Mouse (Mus musculus): ENCODE measurements around the gene Myocd. TPM values are rescaled to one million over a fixed set of nuclear protein-coding genes. Genes with fewer than 3 reads are reported as not detected.

The Myocd gene
- polyA plus RNA-seq, 1 experiment from 2014 or later: 0.11 TPM

DNA sequence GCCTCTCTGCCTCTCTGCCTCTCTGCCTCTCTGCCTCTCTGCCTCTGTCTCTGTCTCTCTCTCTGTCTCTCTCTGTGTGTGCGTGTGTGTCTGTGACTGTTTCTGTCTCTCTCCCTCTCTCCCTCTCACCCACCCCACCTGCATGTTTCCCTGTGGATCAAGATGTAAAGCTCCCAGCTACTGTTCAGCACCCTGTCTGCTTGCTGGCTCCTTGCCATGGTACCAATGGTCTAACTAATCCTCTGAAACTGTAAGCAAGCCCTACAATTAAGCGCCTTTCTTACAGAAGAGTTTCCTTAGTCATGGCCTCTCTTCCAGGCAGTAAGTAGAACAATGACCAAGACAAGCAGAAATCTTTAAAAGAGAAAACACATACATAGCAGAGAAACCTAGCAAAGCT, 32.9 kb downstream of the Myocd start:
- H3K27ac ChIP-seq (replicated peaks; ENCODE audit: low read depth, low read length): no peak overlapping the region
- no peaks in the 10 kb centered on the region for H3K27me3 ChIP-seq (ENCODE audit: control insufficient read depth, insufficient read depth, low read length)
- H3K9ac ChIP-seq (replicated peaks; ENCODE audit: low read length): no peak overlapping the region
- H3K4me2 ChIP-seq (ENCODE audit: low read length): no peak overlapping the region
- H3K36me3 ChIP-seq (ENCODE audit: control insufficient read depth, insufficient read depth, low read length): no peaks in the 10 kb centered on the region
- no peaks in the 10 kb centered on the region for H3K9me3 ChIP-seq (ENCODE audit: control insufficient read depth, low read length)
- H3K4me1 ChIP-seq (ENCODE audit: control insufficient read depth, insufficient read depth, low read length): 0 out of 2 replicates have a peak, but pooled peaks cover 4% of the 10 kb centered on the region
- WGBS: 62% methylated on average over 2 of the region's 2 CpGs
- DNase-seq: peak; percentile 31
- H3K4me3 ChIP-seq (replicated peaks; ENCODE audit: low read depth, low read length): no peak overlapping the region
- ATAC-seq (ENCODE audit: low FRiP score, low TSS enrichment): no peak

DNA sequence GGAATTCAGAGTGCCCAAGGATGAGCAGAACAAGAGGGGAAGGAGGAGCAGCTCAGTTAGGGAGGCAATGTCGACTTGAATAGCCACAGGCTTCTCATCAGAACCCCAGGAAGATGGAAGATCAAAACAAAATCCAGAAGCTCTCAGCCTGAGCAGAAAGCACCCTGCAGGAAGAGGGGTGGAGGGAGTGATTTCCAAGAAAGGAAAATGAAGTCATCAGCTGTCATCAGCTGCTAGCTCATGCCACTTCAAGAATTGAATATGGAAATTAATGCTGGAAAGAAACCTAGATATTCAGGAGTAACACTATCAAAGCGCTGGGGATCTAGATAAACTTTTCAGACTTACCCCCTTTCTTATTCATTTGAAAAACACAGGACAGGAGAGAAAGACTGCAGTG, 34.4 kb downstream of the Myocd start:
- Histone ChIP-seq H3K9ac (replicated peaks; ENCODE audit: low read length) (no peak overlapping the region), H3K27ac (replicated peaks; ENCODE audit: low read depth, low read length) (no peak overlapping the region), H3K4me3 (replicated peaks; ENCODE audit: low read depth, low read length) (no peak overlapping the region), H3K27me3 (ENCODE audit: control insufficient read depth, insufficient read depth, low read length) (no peaks in the 10 kb centered on the region), H3K36me3 (ENCODE audit: control insufficient read depth, insufficient read depth, low read length) (no peaks in the 10 kb centered on the region), H3K4me2 (ENCODE audit: low read length) (no peak overlapping the region), H3K9me3 (ENCODE audit: control insufficient read depth, low read length) (no peaks in the 10 kb centered on the region), H3K4me1 (ENCODE audit: control insufficient read depth, insufficient read depth, low read length) (0 out of 2 replicates have a peak, but pooled peaks cover 4% of the 10 kb centered on the region)
- WGBS: 15% methylated on average over 2 of the region's 2 CpGs
- ATAC-seq (ENCODE audit: low FRiP score, low TSS enrichment) (no peak), DNase-seq (peak; percentile 55)

DNA sequence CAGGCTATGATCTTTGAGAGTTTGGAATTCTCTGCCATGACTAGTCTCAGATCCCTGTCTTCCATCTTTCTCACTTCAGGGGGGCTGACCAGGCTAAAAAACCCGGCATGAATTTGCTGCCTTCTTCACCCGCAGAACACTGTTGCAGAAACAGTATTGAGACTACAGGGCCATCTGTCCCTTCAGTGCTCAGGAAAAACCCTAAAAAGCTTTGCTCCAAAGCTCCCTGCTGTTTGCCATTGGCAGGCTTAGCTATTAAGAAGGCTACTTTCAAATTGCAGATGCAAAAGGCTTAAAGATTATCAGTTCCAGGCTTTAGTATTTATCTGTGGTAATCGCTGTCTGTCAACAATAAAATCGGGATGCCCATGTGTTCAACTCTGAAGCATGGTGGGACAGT, 38.0 kb downstream of the Myocd start:
- ATAC-seq (ENCODE audit: low FRiP score, low TSS enrichment): no peak
- Histone ChIP-seq H3K9ac (replicated peaks; ENCODE audit: low read length) (no peak overlapping the region), H3K4me1 (ENCODE audit: control insufficient read depth, insufficient read depth, low read length) (0 out of 2 replicates have a peak, but pooled peaks cover 4% of the 10 kb centered on the region), H3K27ac (replicated peaks; ENCODE audit: low read depth, low read length) (no peak overlapping the region), H3K4me2 (ENCODE audit: low read length) (no peak overlapping the region), H3K9me3 (ENCODE audit: control insufficient read depth, low read length) (no peaks in the 10 kb centered on the region), H3K27me3 (ENCODE audit: control insufficient read depth, insufficient read depth, low read length) (no peaks in the 10 kb centered on the region), H3K4me3 (replicated peaks; ENCODE audit: low read depth, low read length) (no peak overlapping the region), H3K36me3 (ENCODE audit: control insufficient read depth, insufficient read depth, low read length) (no peaks in the 10 kb centered on the region)
- 56% methylated on average over 4 of the region's 4 CpGs for WGBS
- DNase-seq: no peak

DNA sequence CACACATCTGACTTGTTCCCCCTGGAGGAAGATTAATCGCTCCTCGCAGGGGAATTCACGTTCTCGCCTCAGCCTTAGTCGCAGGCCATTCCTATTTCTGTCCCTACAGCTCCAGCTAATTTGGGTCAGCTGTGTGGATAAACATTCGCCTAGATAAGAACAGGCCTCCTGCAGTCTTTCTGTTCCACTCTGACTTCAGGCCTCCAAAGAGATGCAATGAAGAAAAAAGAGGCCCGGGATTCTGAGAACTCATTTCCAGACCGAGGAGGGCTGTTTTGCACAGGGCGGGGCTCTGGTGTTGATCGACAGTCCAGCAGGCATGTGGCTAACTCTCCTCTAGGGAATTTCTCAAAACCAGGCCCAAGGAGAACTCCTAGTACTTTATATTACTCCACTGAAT, 43.0 kb downstream of the Myocd start:
- WGBS: 53% methylated on average over 10 of the region's 10 CpGs
- no peaks in the 10 kb centered on the region for H3K4me1 ChIP-seq (ENCODE audit: control insufficient read depth, insufficient read depth, low read length)
- no peak overlapping the region for H3K4me2 ChIP-seq (ENCODE audit: low read length)
- H3K4me3 ChIP-seq (replicated peaks; ENCODE audit: low read depth, low read length): no peak overlapping the region
- ATAC-seq (ENCODE audit: low FRiP score, low TSS enrichment): no peak
- no peak overlapping the region for H3K27ac ChIP-seq (replicated peaks; ENCODE audit: low read depth, low read length)
- no peaks in the 10 kb centered on the region for H3K36me3 ChIP-seq (ENCODE audit: control insufficient read depth, insufficient read depth, low read length)
- H3K27me3 ChIP-seq (ENCODE audit: control insufficient read depth, insufficient read depth, low read length): no peaks in the 10 kb centered on the region
- no peak overlapping the region for H3K9ac ChIP-seq (replicated peaks; ENCODE audit: low read length)
- no peaks in the 10 kb centered on the region for H3K9me3 ChIP-seq (ENCODE audit: control insufficient read depth, low read length)
- DNase-seq: peak; percentile 28

DNA sequence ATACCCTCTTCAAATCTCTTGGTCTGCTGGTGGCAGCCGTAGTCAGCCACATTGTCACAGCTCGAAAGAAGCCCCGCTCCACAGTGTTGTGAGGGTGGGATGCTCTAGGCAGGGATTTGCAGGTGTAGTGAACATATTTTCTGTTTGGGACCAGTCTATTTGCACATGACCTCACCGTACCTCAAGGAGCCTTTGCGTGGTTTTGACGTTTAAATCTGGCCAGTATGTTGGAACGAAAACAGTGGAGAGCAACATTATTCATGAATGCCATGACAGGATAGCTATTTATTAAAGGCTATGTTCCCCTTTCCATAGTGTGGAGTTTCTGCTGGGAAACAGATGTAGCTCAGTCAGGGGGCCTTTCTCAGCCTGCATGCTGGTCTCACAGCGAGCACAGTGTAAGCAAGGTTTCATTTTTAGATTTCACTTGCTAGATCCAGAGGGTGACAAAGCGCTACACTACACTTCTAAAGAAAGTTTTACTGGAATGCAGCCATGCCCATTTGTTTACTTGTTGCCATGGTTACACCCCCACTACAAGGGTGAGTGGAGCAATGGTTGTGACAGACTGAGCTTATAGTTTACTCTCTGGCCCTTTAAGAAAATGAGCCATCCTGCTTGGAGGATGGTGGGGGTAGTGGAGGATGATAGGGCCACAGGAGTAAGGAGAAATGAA, 54.7 kb downstream of the Myocd start:
- Histone ChIP-seq H3K4me1 (ENCODE audit: control insufficient read depth, insufficient read depth, low read length) (no peaks in the 10 kb centered on the region), H3K9ac (replicated peaks; ENCODE audit: low read length) (no peak overlapping the region)
- WGBS: 62% methylated on average over 9 of the region's 9 CpGs

DNA sequence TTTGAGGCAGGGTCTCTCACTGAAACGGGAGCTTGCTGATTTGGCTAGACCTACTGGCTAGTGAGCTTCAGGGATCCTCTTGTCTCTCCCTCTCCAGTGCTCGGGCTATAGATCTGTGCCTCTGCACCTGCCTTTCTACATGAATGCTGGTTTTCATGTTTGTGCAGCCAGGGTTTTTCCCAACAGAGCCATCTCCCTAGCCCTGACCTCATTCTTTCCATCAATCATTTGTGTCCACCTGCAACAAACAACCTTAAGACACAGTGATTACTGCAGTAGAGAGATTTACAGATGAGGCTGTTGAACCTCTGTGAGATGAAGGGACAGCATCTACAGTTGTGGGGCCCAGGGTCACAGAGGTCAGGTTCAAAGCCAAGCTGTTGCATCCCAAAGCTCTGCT, 56.0 kb downstream of the Myocd start:
- DNase-seq (no peak), ATAC-seq (ENCODE audit: low FRiP score, low TSS enrichment) (no peak)
- Histone ChIP-seq H3K4me3 (replicated peaks; ENCODE audit: low read depth, low read length) (no peak overlapping the region), H3K9ac (replicated peaks; ENCODE audit: low read length) (no peak overlapping the region), H3K4me2 (ENCODE audit: low read length) (no peak overlapping the region), H3K27me3 (ENCODE audit: control insufficient read depth, insufficient read depth, low read length) (no peaks in the 10 kb centered on the region), H3K9me3 (ENCODE audit: control insufficient read depth, low read length) (no peaks in the 10 kb centered on the region), H3K36me3 (ENCODE audit: control insufficient read depth, insufficient read depth, low read length) (no peaks in the 10 kb centered on the region), H3K27ac (replicated peaks; ENCODE audit: low read depth, low read length) (no peak overlapping the region), H3K4me1 (ENCODE audit: control insufficient read depth, insufficient read depth, low read length) (no peaks in the 10 kb centered on the region)
- WGBS: 90% methylated on average over 2 of the region's 2 CpGs

More for the DNA sequence above, 54.7 kb downstream of the Myocd start:
- ATAC-seq (ENCODE audit: low FRiP score, low TSS enrichment) (no peak), DNase-seq (peak; percentile 63)
- Histone ChIP-seq H3K27ac (replicated peaks; ENCODE audit: low read depth, low read length) (no peak overlapping the region), H3K4me3 (replicated peaks; ENCODE audit: low read depth, low read length) (no peak overlapping the region), H3K36me3 (ENCODE audit: control insufficient read depth, insufficient read depth, low read length) (no peaks in the 10 kb centered on the region), H3K9me3 (ENCODE audit: control insufficient read depth, low read length) (no peaks in the 10 kb centered on the region), H3K27me3 (ENCODE audit: control insufficient read depth, insufficient read depth, low read length) (no peaks in the 10 kb centered on the region), H3K4me2 (ENCODE audit: low read length) (no peak overlapping the region)

DNA sequence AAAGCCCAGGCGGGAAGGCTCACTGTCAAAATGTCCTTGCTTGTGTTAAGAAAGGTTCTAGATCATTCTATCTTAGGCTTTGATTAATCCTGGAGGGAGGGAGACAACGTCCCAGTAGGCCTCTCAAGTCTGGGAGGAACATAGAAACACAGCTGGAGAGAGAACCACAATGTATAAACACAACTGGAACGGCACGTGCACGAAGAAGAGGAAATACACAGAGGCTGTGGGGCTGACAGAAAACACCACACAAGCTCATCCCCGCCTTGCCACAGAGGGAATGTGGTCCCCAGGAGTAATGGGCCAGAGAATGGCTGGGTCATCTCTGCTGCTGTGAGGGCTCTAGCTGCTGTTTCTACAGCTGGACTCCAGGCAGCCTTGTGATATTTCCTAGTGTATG, 58.1 kb downstream of the Myocd start:
- Histone ChIP-seq H3K36me3 (ENCODE audit: control insufficient read depth, insufficient read depth, low read length) (no peaks in the 10 kb centered on the region), H3K4me1 (ENCODE audit: control insufficient read depth, insufficient read depth, low read length) (no peaks in the 10 kb centered on the region), H3K9me3 (ENCODE audit: control insufficient read depth, low read length) (no peaks in the 10 kb centered on the region), H3K27ac (replicated peaks; ENCODE audit: low read depth, low read length) (no peak overlapping the region), H3K4me2 (ENCODE audit: low read length) (no peak overlapping the region), H3K9ac (replicated peaks; ENCODE audit: low read length) (no peak overlapping the region), H3K27me3 (ENCODE audit: control insufficient read depth, insufficient read depth, low read length) (no peaks in the 10 kb centered on the region), H3K4me3 (replicated peaks; ENCODE audit: low read depth, low read length) (no peak overlapping the region)
- WGBS: 84% methylated on average over 6 of the region's 6 CpGs
- ATAC-seq (ENCODE audit: low FRiP score, low TSS enrichment) (no peak), DNase-seq (no peak)

DNA sequence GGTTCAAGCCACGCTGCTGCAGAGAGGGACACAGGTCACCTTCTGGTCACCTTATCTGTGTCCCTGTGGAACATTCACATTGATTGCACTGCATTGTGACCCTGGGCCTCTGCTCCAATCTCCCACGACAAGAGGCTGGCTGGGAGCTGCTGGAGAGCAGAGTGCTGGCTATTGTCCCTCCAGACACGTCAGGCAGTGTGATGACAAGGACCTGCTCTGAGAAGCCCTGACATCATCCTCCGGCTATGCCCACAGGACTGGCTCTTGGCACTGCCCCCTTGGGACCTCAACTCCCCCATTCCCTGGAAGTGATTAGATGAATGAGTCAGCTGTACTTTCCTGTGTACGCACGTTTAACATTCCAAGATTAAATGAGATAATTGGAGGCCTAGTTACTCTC, 60.3 kb downstream of the Myocd start:
- Histone ChIP-seq H3K36me3 (ENCODE audit: control insufficient read depth, insufficient read depth, low read length) (no peaks in the 10 kb centered on the region), H3K4me1 (ENCODE audit: control insufficient read depth, insufficient read depth, low read length) (no peaks in the 10 kb centered on the region), H3K4me2 (ENCODE audit: low read length) (no peak overlapping the region), H3K27ac (replicated peaks; ENCODE audit: low read depth, low read length) (no peak overlapping the region), H3K9me3 (ENCODE audit: control insufficient read depth, low read length) (no peaks in the 10 kb centered on the region), H3K27me3 (ENCODE audit: control insufficient read depth, insufficient read depth, low read length) (no peaks in the 10 kb centered on the region), H3K4me3 (replicated peaks; ENCODE audit: low read depth, low read length) (no peak overlapping the region), H3K9ac (replicated peaks; ENCODE audit: low read length) (no peak overlapping the region)
- ATAC-seq (ENCODE audit: low FRiP score, low TSS enrichment): no peak
- 59% methylated on average over 6 of the region's 6 CpGs for WGBS
- DNase-seq: no peak

DNA sequence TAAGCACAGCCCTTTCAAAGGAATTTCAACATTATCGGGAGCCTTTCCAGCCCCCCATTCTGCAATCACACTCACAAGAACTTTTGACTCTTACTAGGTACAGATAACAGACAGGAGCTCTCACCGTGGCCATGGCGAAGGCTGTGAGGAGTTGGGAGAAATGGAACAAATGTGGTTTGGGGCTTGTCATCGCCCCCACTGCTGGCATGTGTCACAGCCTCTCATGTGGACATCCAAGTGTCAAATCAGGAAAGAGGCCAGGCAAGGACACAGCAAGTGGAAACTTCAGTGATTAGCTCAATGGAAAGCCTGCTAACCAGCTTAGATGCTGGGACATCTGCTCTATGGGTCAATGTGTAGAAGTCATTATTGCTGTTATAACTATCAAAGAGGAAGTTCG, 64.5 kb downstream of the Myocd start:
- no peak overlapping the region for H3K9ac ChIP-seq (replicated peaks; ENCODE audit: low read length)
- H3K36me3 ChIP-seq (ENCODE audit: control insufficient read depth, insufficient read depth, low read length): no peaks in the 10 kb centered on the region
- ATAC-seq (ENCODE audit: low FRiP score, low TSS enrichment) (no peak), DNase-seq (no peak)
- no peak overlapping the region for H3K4me3 ChIP-seq (replicated peaks; ENCODE audit: low read depth, low read length)
- H3K4me1 ChIP-seq (ENCODE audit: control insufficient read depth, insufficient read depth, low read length): no peaks in the 10 kb centered on the region
- no peaks in the 10 kb centered on the region for H3K9me3 ChIP-seq (ENCODE audit: control insufficient read depth, low read length)
- 73% methylated on average over 5 of the region's 5 CpGs for WGBS
- no peaks in the 10 kb centered on the region for H3K27me3 ChIP-seq (ENCODE audit: control insufficient read depth, insufficient read depth, low read length)
- H3K27ac ChIP-seq (replicated peaks; ENCODE audit: low read depth, low read length): no peak overlapping the region
- H3K4me2 ChIP-seq (ENCODE audit: low read length): no peak overlapping the region

Data from midbrain, embryonic 14.5 days (tissue).